Mouse (Mus musculus): ENCODE measurements around the gene Rassf4. TPM values are rescaled to one million over a fixed set of nuclear protein-coding genes. Genes with fewer than 3 reads are reported as not detected.

The Rassf4 gene
- polyA plus RNA-seq (2012; rRNA removed; ENCODE audit: low replicate concordance) = 18.5 and 21.1 TPM in 2 replicates

DNA sequence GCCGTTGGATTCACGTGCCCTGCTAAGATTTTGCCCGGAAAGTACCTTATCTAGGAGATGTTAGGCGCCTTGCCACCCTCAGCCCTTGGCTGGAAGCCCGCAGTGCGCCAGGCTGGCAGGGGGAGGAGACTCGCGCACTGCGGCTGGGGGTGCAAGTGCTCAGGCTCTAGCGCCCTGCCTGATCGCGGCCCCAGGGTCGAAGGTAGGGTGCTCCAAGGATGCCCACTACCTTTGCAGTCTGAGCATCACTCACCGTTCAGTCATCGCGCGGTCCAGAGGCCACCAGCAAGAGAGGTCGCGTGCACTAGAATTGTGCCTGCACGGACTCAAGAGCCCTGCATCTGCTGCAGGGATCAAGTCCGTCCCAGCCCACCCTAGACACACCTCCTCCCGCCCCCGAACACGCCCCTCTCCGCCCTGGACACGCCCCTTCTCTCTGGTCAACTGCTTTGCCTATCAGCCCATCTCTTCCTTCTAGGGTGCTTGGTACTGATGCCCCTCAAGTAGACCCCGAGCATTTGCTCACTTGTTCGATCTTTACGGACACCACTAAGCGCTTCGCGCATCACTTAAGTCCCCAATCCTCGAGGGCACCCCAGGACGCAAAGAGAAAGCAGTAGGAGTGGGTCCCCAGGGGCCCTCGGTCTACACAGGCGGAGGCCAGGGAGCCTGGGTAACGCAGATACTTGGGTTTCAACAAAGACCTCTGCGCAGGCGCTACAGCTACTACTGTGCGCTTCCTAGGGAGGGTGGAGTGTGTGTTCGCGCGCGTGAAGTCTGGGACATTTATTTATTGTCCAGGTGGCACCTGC is at the start of gene Rassf4:
Rassf4 (minus strand) TSS at position 482 of the 812 bp plus-strand sequence.

DNA sequence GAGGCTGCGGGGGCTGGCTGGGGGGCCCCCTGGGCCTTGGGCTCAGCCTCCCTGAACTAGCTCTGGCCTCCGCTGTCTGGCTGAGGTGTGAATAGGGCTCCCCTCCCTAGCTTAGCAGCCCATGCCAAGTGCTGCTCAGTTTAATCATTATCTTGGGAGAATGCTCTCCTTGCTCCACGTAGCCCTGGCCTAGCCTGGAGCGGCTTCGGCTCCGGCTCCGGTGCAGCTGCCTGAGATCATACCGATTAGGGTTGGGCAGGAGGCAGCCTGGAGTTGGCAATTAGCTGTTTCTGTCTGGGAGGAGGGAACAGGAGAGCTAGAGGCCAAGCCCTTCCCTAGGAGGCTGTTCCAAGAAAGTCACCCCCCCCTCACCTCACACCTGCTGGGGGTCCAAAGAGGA is 42.9 kb upstream of the Rassf4 start, which contains the start of gene Tmem72:
Tmem72 (minus strand) TSS at position 248 of the 400 bp plus-strand sequence.

DNA sequence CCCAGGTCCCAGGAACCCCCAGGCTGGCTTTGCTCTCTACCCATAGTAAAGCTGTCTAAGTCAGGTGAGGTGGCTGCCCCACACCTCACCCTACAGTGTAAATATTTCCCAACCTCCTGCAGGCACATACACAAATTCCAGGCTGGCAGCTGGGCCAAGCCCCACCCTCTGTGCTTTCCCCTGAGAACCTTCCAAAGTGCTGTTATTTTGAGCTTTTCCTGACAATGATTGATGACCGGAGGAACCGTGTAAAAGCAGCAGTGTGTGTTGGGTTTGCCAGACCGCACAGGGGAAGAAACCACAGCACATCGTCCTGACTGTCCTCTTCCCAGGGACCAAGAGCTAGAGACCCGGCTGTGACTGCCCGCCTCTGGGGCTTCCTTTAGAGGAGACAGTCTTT is 23.3 kb downstream of the Rassf4 start, which contains the start of gene Depp1:
Depp1 (plus strand) TSS at position 204 of the 400 bp plus-strand sequence.

DNA sequence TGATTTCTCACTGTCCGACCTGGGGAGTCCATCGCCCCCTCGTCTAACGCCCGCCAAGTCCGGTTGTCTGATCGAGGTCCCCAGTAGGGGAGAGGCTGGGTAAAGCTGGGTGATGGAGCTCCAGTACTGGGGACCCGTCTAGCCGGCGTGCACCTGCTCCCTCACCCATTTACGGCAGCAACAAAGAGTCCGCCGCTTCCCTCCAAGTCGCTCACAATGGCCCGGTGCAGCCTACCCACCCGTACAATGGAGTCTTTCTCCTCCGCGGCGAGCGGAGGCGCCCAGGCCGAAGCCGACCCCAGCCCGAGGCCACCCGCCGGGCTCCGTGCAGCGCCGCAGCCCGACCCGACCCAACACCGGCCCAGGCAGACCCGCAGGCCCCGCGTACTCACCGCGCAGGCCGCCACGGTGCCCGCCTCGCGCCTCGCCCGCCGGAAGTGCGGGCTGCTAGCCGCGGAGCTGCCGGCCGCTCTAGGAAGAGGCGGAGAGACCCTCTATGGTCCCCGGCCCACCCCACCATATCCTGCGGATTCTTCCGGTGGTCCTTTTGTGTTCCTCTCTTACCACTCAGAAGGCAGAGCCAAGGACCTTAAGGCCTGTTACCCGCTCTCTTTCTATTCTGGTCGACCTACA is 45.1 kb downstream of the Rassf4 start, which contains the start of gene Zfp422:
Zfp422 (minus strand) TSS at position 461 of the 633 bp plus-strand sequence.

DNA sequence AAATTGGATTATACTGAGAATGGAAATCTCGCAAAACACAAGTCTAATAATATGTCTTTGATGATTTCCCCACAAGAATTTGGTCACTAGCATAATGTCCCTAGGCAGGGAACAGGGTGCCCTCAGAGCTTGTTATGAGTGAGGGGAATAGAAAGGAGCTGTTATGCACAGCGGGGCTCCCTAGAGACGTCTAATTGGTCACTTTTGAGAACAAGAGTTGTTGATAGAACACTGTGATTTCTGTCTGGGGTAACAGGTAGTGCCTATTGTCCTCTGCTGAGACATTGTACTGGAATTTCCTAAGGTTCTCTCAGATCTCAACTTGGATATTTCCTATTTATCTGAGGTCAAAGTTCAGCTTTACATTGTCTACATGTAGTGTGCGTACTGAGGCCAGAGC is 89.7 kb downstream of the Rassf4 start, which contains the start of gene Olfr215:
Olfr215 (minus strand) TSS at position 101 of the 400 bp plus-strand sequence.

Other genes with a start within 250 kb of the Rassf4 start
- gene Alox5, start 212.8 kb downstream of the Rassf4 start, polyA plus RNA-seq (2012; rRNA removed; ENCODE audit: low replicate concordance) = 5.1 and 7.0 TPM in 2 replicates
- not detected in 2 replicates for gene Olfr211, start 184.9 kb downstream of the Rassf4 start, polyA plus RNA-seq (2012; rRNA removed; ENCODE audit: low replicate concordance)
- gene Olfr212, start 167.4 kb downstream of the Rassf4 start, polyA plus RNA-seq (2012; rRNA removed; ENCODE audit: low replicate concordance) = not detected in 2 replicates
- not detected in 2 replicates for gene Olfr213, start 135.5 kb downstream of the Rassf4 start, polyA plus RNA-seq (2012; rRNA removed; ENCODE audit: low replicate concordance)
- gene Gm5580, start 122.8 kb downstream of the Rassf4 start, polyA plus RNA-seq (2012; rRNA removed; ENCODE audit: low replicate concordance) = 0.13 and 0.22 TPM in 2 replicates
- gene Olfr214, start 119.7 kb downstream of the Rassf4 start, polyA plus RNA-seq (2012; rRNA removed; ENCODE audit: low replicate concordance) = not detected in 2 replicates
- gene Olfr215, start 89.8 kb downstream of the Rassf4 start, polyA plus RNA-seq (2012; rRNA removed; ENCODE audit: low replicate concordance) = not detected in 2 replicates
- 12.4 and 21.8 TPM in 2 replicates for gene Zfp422, start 45.0 kb downstream of the Rassf4 start, polyA plus RNA-seq (2012; rRNA removed; ENCODE audit: low replicate concordance)
- 28.9 and 168 TPM in 2 replicates for gene Depp1, start 23.3 kb downstream of the Rassf4 start, polyA plus RNA-seq (2012; rRNA removed; ENCODE audit: low replicate concordance)
- gene Tmem72, start 43.0 kb upstream of the Rassf4 start, polyA plus RNA-seq (2012; rRNA removed; ENCODE audit: low replicate concordance) = 0.01 and 0.05 TPM in 2 replicates